Mouse (Mus musculus): ENCODE data around the gene Esrrg.

The Esrrg gene

DNA sequence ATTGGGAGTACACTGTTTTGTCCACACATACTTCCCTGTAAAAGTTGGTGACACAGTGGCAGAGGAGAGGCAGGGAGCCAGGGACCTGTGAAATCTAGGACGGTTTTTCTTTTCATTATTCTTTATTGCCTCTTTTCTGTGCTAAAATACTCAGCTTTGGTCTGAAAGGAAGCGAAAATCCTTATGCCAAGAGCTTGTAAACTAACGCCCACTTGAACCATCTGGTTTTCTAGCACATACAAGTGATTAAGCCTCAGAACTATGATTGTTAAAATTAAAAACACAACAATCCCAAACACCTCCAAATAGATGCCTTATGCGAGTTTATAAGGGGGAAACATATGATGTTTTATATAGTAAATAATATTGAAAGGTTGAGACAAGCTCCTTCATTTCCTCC is 176.6 kb downstream of the Esrrg start:
- no peak for DNase-seq

- DNase-seq, result no peak
These were observed 178.7 kb downstream of the Esrrg start for GRCm38 (mm10) chr1:187787055-187788016.

DNA sequence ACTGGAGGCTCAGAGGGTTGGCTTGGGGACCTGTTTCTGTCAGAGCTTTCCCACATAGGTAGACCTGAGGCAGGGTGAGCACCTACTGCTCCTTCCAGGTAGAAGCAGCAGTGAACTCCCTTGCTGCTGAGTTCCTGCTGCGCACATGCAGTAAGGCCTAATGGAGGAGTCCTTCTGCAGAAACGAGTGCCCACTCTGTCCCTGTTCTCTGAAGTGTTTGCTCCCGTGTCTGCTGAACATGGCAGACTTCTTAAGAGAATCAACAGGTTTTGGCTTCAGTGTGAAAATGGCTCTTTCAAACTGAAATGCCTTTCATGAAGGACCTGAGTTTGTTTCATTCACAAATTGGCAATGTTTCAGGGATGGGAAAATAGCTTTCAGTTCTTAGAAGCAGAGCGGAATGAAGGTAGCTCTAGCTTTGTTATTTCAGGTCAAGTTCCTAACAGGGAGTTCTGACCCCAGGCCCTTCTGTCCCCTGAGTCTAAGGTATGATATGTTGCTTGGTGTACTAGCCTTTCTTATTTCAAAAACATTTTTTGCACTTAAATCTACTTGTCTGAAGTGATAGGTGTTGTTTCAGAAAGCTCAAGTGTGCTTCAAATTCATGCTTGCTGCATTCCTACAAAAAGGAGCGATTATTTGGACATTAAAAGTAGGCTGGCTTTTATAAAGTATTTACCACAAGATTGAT is 185.8 kb downstream of the Esrrg start:
- DNase-seq, result no peak

- no peak for DNase-seq
These were observed 187.0 kb downstream of the Esrrg start for GRCm38 (mm10) chr1:187795551-187795950.

GRCm38 (mm10) chr1:187799300-187799699 is 190.7 kb downstream of the Esrrg start:
- DNase-seq, result no peak

GRCm38 (mm10) chr1:187800761-187801160 is 192.2 kb downstream of the Esrrg start:
- DNase-seq, result no peak

- DNase-seq, result no peak
These were observed 195.0 kb downstream of the Esrrg start for GRCm38 (mm10) chr1:187803566-187803965.

DNA sequence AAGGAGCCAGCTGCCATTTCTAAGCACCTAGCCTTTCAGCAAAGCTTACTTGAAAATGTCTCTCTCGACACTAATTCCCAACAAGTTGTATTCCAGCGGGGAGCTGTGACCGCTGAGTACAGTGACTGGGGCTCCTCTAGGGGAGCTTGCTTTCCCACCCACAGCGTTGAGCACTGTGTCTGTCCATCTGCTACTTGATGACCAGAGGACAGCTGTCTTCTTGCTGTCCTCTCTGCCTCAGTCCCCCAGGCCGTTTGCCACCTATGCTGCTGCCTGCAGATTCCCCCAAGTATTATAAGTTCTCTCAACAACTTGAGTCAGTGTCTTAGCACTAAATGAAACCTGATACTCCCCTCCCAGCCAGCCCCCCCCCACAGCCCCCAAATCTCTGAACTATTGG is 195.4 kb downstream of the Esrrg start:
- no peak for DNase-seq

- DNase-seq, result no peak
These were observed 196.4 kb downstream of the Esrrg start for GRCm38 (mm10) chr1:187805001-187805400.

GRCm38 (mm10) chr1:187807477-187808390 is 199.1 kb downstream of the Esrrg start:
- no peak for DNase-seq

- no peak for DNase-seq
These were observed 199.9 kb downstream of the Esrrg start for GRCm38 (mm10) chr1:187808391-187808922.

- no peak for DNase-seq
These were observed 201.0 kb downstream of the Esrrg start for GRCm38 (mm10) chr1:187809546-187809945.

DNA sequence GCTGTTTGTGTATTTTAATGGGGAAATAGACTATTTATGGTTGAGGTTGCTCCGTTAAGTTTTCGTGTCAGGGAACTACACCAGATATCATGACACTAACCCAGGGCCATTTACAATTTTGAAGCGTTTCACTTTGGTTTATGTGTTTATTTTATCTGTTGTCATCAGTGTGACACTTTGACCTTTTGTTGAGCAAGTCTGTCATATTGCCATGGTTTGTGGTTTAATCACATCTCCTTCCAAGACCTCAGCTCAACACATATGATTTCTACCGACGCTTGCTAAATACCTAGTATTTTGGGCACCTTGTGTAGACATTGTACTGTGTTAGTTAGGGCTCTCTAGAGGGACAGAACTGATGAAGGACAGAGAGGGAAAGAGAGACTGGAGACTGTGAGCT is 210.8 kb downstream of the Esrrg start:
- DNase-seq, result no peak

DNA sequence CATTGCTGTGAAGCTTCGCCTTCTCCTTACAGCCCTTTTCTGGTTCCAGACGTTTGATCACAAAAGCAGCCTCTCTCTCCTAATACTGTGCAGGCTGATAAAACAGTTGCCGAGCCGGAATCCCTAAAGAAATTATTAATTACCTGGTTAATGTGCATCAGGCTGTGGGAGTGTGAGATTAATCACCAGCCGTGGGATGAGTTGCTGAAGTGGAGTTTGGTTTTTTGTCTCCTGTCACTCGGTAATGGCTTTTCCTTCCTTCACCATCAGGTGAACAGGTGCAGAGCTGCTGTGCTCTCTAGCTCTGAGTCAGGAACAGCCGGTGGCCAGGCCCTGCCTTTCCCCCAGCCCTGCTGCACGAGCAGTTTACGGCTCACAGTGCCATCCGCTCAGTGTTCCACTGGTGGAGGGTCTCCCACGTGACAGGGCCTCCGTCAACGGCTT is 212.8 kb downstream of the Esrrg start:
- DNase-seq, result no peak

GRCm38 (mm10) chr1:187823351-187823750 is 214.8 kb downstream of the Esrrg start:
- no peak for DNase-seq

DNA sequence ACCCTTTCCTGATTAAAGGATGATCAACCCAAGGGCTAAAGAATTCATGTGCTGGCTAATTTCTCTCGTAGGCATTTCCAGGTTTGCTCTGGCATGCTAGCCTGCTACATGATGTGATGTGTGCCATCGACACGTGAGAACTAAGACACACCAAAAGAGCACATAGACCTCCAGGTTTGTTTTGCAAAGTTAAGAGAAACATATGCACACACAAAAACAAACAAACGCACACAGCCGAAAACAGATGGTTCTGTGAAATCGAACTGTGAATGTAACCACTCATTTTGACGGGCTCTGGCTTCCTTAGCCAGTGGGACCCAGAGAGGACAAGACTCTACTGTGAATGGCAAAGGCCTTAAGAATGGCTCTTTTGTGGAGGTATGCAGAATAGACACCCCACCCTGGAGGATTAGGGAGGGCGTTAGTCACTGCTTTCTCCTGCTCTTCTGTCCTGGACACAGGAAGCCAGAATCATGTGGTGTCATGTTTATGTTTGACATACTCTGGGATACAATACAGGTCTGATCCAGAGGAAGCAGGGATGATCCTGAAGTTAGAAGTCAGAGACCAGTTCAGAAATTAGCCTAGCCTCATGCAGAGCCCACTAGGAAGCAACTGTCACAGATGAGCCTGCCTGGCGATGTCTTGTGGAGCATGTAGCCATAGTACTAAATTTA is 217.0 kb downstream of the Esrrg start:
- DNase-seq, result no peak

GRCm38 (mm10) chr1:187826140-187826539 is 217.5 kb downstream of the Esrrg start:
- no peak for DNase-seq

- no peak for DNase-seq
These were observed 218.3 kb downstream of the Esrrg start for GRCm38 (mm10) chr1:187826869-187827268.

GRCm38 (mm10) chr1:187830937-187831336 is 222.3 kb downstream of the Esrrg start:
- no peak for DNase-seq

- no peak for DNase-seq
These were observed 224.3 kb downstream of the Esrrg start for GRCm38 (mm10) chr1:187832851-187833250.

DNA sequence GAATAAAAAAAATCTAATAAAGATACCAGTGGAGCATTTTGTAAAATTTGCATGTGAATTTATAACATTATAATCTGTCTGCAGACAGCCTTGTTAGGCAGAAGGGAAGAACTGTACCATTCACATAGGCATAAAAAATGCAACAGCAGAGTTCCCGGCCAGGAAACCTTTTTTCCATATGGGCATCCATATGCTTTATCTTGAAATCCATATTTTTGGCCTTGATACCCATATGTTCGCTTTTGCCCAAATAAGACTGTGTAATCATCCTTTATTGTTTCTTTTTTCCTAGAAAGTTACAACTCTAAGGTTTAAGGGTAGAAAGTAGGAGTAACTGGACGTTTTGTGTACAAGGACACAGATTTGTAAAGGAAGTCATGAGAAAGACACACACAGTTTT is 226.0 kb downstream of the Esrrg start:
- no peak for DNase-seq

- no peak for DNase-seq
These were observed 227.8 kb downstream of the Esrrg start for GRCm38 (mm10) chr1:187836384-187836783.
